Comparison of ENCODE assay signal across 22 mouse cellular contexts in genomic region chr15:61116912-61117311, GRCm38 (mm10).
"Had no signal": no experiment of that assay in that cellular context is flagged by ENCODE, and none has a peak within 500 bp of the region (broad histone marks: within the 10 kb centered on the region; RNA-seq: fewer than 3 reads in every experiment).

No protein-coding gene starts in this region.

- H3K4me2 ChIP-seq: heart, embryonic 12.5 days; hindbrain, embryonic 13.5 days; hindbrain, embryonic 15.5 days; limb, embryonic 12.5 days; liver, embryonic 11.5 days; liver, embryonic 13.5 days had no signal

- H3K4me3 ChIP-seq: heart, embryonic 10.5 days; heart, embryonic 12.5 days; hindbrain, embryonic 13.5 days; hindbrain, embryonic 15.5 days; limb, embryonic 10.5 days; limb, embryonic 12.5 days; liver, embryonic 13.5 days had no signal

- H3K9ac ChIP-seq: heart, embryonic 12.5 days; hindbrain, embryonic 13.5 days; hindbrain, embryonic 15.5 days; limb, embryonic 12.5 days; liver, embryonic 13.5 days had no signal

- H3K9me3 ChIP-seq: heart, embryonic 10.5 days; heart, embryonic 12.5 days; hindbrain, embryonic 13.5 days; hindbrain, embryonic 15.5 days; limb, embryonic 10.5 days; limb, embryonic 12.5 days; liver, embryonic 13.5 days had no signal

- H3K27ac ChIP-seq: heart, embryonic 10.5 days; hindbrain, embryonic 13.5 days; hindbrain, embryonic 15.5 days; hindbrain, postnatal 0 days; limb, embryonic 10.5 days; limb, embryonic 12.5 days; liver, embryonic 13.5 days had no signal

- H3K4me1 ChIP-seq: heart, embryonic 10.5 days; heart, embryonic 12.5 days; hindbrain, embryonic 13.5 days; hindbrain, embryonic 15.5 days; limb, embryonic 10.5 days; limb, embryonic 12.5 days; liver, embryonic 13.5 days had no signal

- H3K27me3 ChIP-seq: heart, embryonic 12.5 days; hindbrain, embryonic 13.5 days; hindbrain, embryonic 15.5 days; limb, embryonic 12.5 days; liver, embryonic 13.5 days had no signal

- DNase-seq: gastrocnemius, postnatal 14 days; gastrocnemius, postnatal 36 days; heart, adult 18-20 months; heart, postnatal 10 days; heart, postnatal 4 days; kidney, adult 11 months; kidney, adult 8-10 months; kidney, postnatal 10 days; kidney, postnatal 25 days; layer of hippocampus, adult 9-11 months; layer of hippocampus, postnatal 36 days; liver; liver, embryonic 13.5 days had no signal

- H3K36me3 ChIP-seq: heart, embryonic 10.5 days; heart, embryonic 12.5 days; hindbrain, embryonic 13.5 days; hindbrain, embryonic 15.5 days; limb, embryonic 10.5 days; limb, embryonic 12.5 days; liver, embryonic 13.5 days had no signal

- ATAC-seq: hindbrain, postnatal 0 days; intestine, embryonic 16.5 days had no signal
